Mouse (Mus musculus) lung, adult 2 months (tissue): ENCODE results near the gene Socs3. TPM values are rescaled to one million over a fixed set of nuclear protein-coding genes. Genes with fewer than 3 reads are reported as not detected.

ENCODE experiments used
- DNase-seq: peaks from one replicate; pipeline ENCODE4 v3.0.0; 2022
- H3K4me1 ChIP-seq: fragments of 200-500 bp; 2 replicates; pipeline ENCODE4 v1.6.1; 2011; ENCODE audit warnings: low read length; ENCODE audit not compliant: control insufficient read depth, insufficient read depth
- H3K4me3 ChIP-seq: fragments of 200-500 bp; replicated peaks from 2 replicates; pipeline ENCODE3; 2011; ENCODE audit warnings: low read depth, mild to moderate bottlenecking, control low read depth, low read length; ENCODE audit errors: extremely low read depth
- CTCF ChIP-seq: fragments of 200-500 bp; IDR thresholded peaks from 2 replicates; pipeline ENCODE4 v1.5.1; 2011; ENCODE audit warnings: mild to moderate bottlenecking, low read length, control low read depth; ENCODE audit not compliant: insufficient read depth
- POLR2A ChIP-seq: fragments of 200-500 bp; IDR thresholded peaks from 2 replicates; pipeline ENCODE4 v1.6.1; 2011; ENCODE audit warnings: low read depth, mild to moderate bottlenecking, control low read depth, low read length, borderline replicate concordance; ENCODE audit errors: extremely low read depth
- WGBS: fragments of 180-500 bp; shearing (Covaris S2); methylation state at CpG from one replicate; pipeline ENCODE4 v1.1.7; 2018; 5-methylcytosine and 5-hydroxymethylcytosine counted together
- polyA plus RNA-seq: library from polyadenylated mRNA; depleted of rRNA; stranded (reverse); fragments of >200 nt; gene quantifications from 2 replicates; pipeline ENCODE4 v1.2.3, GENCODE M21; 2012

Socs3 gene
- polyA plus RNA-seq, 1 experiment = 32.1 TPM

DNA sequence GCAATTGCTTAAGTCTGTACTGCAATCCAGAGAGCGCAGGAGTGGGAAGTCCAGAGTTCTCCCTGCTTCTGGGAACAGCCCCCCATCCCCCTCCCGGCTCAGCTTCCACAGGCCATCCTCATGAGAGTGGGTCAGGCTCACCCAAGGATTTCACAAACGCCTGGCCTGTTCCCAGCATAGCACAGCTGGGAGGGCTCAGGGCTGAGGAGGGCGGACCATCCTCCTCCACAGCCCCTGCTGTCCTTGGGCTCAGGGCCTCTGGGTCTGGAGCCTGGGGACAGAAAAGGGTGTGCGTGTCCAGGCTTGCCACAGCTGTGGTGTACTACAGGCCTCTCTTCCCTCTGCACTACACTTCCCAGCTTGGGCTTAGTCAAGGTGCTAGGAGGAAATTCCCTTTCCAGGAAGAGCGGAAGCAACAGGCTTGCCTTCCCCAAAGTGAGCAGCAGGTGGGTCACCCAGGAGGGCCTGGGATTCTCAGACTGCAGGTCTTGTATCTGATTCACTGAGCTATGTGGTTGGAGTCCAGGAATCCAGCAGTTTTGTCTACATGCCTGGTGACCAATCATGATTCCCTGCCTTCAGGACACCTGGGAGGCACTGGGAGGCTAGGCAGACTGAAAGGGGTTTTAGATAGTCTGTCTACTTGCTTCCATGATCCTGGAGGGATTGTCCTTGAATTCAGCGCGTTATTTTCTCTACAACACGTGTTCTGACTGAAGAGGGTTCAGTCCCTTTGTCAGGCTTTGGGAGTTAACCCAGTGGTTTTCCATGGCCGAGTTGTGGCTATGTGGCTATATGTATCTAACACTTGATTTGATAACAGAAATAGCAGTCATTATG, 7.4 kb downstream of the Socs3 start:
- no peak for TF ChIP-seq CTCF
- TF ChIP-seq POLR2A = no peak
- Histone ChIP-seq H3K4me1 (peaks cover 52% of the 10 kb centered on the region), H3K4me3 (no peak overlapping the region)
- DNase-seq = peak; percentile 73
- WGBS = 33% methylated on average over 10 of the region's 10 CpGs

GRCm38 (mm10) chr11:117960601-117961000, 9.2 kb downstream of the Socs3 start:
- Histone ChIP-seq H3K4me1 (peaks cover 42% of the 10 kb centered on the region), H3K4me3 (no peak overlapping the region)
- DNase-seq = no peak
- TF ChIP-seq POLR2A (no peak), CTCF (no peak)

DNA sequence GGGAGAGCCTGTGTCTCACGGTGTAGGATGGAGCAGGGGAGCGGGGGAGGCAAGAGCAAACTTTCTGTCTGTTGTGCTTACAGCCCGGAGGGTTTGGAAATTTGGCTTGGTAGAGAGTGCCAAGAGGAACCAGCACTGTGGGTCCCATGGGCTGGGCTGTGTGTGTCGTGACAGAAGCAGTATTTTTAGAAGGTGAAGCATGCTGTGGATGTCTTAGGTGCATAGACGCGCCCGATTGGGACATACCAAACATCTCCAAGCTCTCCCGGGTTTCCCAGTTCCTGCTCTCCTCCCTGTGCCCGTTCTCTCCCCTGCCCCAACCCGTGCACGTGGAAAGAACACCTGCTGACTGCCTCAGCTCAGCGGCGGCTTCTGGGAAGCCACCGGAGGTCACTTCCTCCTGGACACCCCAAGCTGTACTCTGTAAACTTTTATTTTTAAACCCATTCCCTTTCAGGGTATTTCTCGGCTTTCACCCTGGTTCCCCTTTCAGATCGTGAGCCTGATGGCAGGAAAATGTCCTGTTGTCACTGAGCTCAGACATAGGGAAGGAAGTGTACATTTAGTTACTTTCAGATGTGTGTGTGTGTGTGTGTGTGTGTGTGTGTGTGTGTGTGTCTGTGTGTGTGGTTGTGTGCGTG, 10.0 kb downstream of the Socs3 start:
- H3K4me3 ChIP-seq = no peak overlapping the region
- WGBS = 32% methylated on average over 17 of the region's 17 CpGs
- peaks cover 43% of the 10 kb centered on the region for H3K4me1 ChIP-seq
- DNase-seq = no peak
- no peak for TF ChIP-seq CTCF
- no peak for TF ChIP-seq POLR2A

- 74% methylated on average over 4 of the region's 4 CpGs for WGBS
- no peak for DNase-seq
- TF ChIP-seq CTCF = no peak
- TF ChIP-seq POLR2A = no peak
- H3K4me1 ChIP-seq = peaks cover 43% of the 10 kb centered on the region
- no peak overlapping the region for H3K4me3 ChIP-seq
These were observed 10.7 kb downstream of the Socs3 start for GRCm38 (mm10) chr11:117959166-117959565.

- peaks cover 41% of the 10 kb centered on the region for H3K4me1 ChIP-seq
- 53% methylated on average over 7 of the region's 7 CpGs for WGBS
- H3K4me3 ChIP-seq = no peak overlapping the region
- TF ChIP-seq POLR2A (no peak), CTCF (no peak)
- DNase-seq = no peak
These were observed 11.7 kb downstream of the Socs3 start for GRCm38 (mm10) chr11:117958197-117958596.

GRCm38 (mm10) chr11:117955621-117956020, 14.2 kb downstream of the Socs3 start:
- H3K4me1 ChIP-seq = peaks cover 29% of the 10 kb centered on the region
- DNase-seq = no peak
- no peak overlapping the region for H3K4me3 ChIP-seq
- no peak for TF ChIP-seq POLR2A
- TF ChIP-seq CTCF = no peak
- WGBS = 43% methylated on average over 13 of the region's 13 CpGs

- TF ChIP-seq CTCF (no peak), POLR2A (no peak)
- DNase-seq = no peak
- H3K4me3 ChIP-seq = no peak overlapping the region
- WGBS = 68% methylated on average over 9 of the region's 9 CpGs
- H3K4me1 ChIP-seq = peaks cover 28% of the 10 kb centered on the region
These were observed 15.0 kb downstream of the Socs3 start for GRCm38 (mm10) chr11:117954819-117955218.

DNA sequence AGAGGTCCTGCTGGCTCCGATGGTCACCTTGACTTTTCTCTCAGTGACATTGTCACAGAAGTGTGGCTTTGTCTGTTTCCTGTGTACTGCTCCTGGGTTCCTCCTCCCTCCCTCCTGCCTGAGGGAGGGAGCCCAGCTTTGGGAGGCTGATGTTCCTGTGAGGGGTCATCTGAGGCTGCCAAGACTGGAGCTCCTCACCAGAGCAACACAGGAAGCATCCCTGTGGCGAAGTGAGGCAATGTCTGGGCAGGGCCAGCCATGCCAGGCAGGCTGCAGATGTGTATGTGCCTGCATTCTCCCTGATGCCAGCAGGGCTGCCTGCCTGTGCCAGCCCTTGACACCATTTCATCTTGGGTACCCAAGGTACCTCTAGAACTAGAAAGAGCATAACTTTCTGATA, 15.8 kb downstream of the Socs3 start:
- no peak for DNase-seq
- peaks cover 24% of the 10 kb centered on the region for H3K4me1 ChIP-seq
- WGBS = 33% methylated on average over 2 of the region's 2 CpGs
- TF ChIP-seq CTCF (no peak), POLR2A (no peak)
- H3K4me3 ChIP-seq = no peak overlapping the region

GRCm38 (mm10) chr11:117952174-117952933, 17.5 kb downstream of the Socs3 start:
- no peak for DNase-seq
- WGBS = 54% methylated on average over 9 of the region's 9 CpGs
- H3K4me3 ChIP-seq = no peak overlapping the region
- TF ChIP-seq CTCF (no peak), POLR2A (no peak)
- H3K4me1 ChIP-seq = peaks cover 18% of the 10 kb centered on the region

DNA sequence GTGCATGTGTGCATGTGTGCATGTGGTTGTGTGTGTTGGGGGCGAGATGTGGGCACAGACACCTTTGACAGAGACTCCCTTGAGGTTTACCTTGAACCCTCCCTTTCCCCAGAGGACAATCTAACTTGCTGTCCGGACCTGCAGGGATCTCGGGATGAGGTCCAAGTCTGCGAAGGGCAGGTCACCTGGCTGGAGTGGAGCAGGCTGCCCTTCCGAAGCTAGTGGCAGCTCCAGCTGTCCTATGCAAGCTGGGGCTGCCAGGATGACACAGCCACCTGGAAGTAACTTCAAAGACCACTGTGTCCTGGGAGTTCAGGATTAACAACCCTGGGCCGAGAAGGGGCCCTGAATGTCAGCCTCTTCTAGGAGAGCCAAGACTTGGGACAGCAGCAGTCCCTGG, 18.5 kb downstream of the Socs3 start:
- TF ChIP-seq CTCF (no peak), POLR2A (no peak)
- Histone ChIP-seq H3K4me1 (peaks cover 18% of the 10 kb centered on the region), H3K4me3 (no peak overlapping the region)
- no peak for DNase-seq
- WGBS = 80% methylated on average over 6 of the region's 6 CpGs
